Mouse (Mus musculus) kidney, postnatal 36 days (tissue): ENCODE results near the gene Rpl3l.
"Not testable (repeated sequence)": the region's sequence is repeated elsewhere in the genome, so short reads cannot be mapped to it uniquely, and the experiment has no call there.

Experiments used
- DNase-seq, 2 experiments: peaks; one replicate each; pipeline ENCODE4 v3.0.0; 2021 to 2022; ENCODE audit warnings: mixed read lengths in 2 of 2

Gene Rpl3l

GRCm38 (mm10) chr17:24727618-24728017 is at the start of gene Rpl3l:
Rpl3l (plus strand) TSS chr17:24727820.
- DNase-seq = no peak

DNA sequence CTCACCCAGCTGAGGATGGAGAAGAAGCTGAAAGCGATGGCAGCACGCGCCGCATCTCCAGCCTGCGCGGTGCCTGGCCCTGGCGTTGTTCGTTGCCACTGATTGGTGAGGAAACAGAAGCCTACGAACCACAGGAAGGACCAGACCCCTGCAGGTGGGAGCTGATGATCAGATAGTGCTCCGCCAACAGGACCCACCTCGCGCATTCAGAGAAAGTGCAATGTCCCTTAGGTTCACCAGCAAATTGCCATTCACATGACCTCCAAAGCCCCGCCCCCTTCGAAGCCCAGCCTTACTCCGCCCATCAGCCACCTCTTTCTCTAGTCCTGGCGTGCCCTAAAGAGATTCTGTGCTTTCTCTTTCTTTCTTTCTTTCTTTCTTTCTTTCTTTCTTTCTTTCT is 41.1 kb upstream of the Rpl3l start:
- DNase-seq = peak; percentile 59 to 80

GRCm38 (mm10) chr17:24687146-24687595 is 40.4 kb upstream of the Rpl3l start:
- peak; percentile 64 to 85 for DNase-seq

DNA sequence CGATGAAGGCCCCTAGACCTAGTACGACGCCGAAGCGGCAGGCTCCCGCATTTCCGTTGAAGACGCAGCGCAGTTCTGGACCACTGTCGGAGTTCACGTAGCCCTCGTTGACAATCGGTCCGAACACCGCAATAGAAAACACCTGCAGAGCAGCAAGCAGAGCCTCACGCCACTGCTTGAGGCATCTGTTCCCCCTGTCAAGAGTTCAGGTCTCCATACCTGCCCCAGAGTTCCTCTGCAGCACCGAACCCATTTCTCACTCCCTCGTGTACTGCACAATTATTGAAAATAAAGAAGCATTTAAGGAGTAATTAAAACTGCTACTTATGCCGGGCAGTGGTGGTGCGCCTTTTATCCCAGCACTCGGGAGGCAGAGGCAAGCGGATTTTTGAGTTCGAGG is 40.0 kb upstream of the Rpl3l start:
- DNase-seq = no peak

DNA sequence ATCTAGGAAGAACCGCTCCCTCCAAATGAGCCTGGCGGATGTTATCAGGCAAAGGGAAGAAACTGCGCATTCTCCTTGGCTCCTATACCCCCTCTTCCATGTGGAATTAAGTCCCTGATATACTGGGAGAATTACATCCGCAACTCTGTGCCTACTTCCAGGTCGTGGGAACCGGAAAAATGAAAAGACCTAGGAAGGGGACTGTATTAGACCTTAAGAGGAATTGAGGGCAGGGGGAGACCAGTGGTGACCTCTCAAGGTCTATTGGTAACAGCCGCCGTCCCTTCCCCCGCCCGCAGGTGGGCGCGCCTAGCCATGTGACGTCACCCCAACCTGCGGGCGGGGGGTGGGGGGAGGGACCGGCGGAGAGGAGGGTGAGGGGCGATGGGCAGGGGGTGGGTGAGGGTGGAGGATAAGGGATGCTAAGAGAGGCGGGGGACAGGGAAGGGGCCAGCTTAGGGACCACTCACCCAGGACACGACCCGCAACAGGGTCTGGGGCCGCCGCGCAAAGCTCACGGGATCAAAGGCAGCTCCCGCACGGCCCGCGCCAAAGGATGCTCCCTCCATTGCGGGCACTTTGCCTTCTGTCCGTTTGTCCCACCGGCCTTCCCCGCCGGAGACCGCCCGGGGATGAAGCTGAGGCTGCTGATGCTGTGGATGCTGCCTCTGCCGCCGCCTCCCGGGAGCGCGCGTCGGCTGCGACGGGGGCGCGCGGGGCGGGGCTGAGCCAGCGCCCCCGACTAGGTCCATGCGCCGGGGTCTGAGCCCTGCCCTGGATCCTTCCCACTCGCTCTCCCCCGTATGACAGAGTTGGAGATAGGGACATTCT is 38.2 kb upstream of the Rpl3l start, which contains the start of gene Syngr3:
TSS of gene Syngr3 (minus strand) at position 705 of the 831 bp plus-strand sequence.
- no peak for DNase-seq

- no peak for DNase-seq
Observed at GRCm38 (mm10) chr17:24692385-24692784, 35.2 kb upstream of the Rpl3l start.

- DNase-seq = peak; percentile 50 to 55
Observed at GRCm38 (mm10) chr17:24695326-24696010, 32.2 kb upstream of the Rpl3l start.

DNA sequence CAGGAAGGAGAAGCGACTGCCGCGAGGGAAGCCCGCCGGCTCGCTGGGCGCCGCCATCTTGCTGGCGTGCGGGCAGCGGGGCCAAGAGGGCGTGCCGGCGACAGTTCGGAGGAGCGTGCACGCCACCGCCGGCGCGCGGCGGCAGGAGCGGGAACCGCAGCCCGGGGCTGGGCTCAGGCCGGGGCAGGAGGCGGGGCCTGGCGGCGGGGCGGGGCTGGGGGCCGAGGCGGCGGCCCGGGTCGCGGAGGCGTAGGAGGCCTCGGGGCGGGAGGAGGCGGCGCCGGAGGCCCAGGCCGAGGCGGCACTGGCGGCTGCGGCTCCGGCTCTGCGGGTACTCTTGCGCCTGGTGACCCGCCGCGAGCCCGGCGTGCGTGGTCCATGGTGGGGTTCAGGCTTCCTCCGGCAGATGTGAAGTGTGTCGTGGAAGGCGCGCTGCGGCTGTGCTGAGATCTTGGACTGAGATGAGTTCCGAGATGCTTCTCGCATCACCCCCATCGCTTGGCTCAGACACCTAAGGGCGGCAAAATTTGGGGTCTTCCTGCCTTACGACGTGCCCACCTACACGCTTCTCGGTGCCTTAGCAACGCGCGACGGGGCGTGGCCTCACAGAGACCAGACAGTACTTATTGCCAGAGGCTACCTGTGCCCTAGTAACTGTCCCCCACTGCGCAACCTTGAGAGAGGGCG is 31.5 kb upstream of the Rpl3l start, which contains the start of the genes Gfer and Noxo1:
TSS of gene Gfer (minus strand) at position 146 of the 687 bp plus-strand sequence.
TSS of gene Noxo1 (plus strand) at position 224 of the 687 bp plus-strand sequence.
- DNase-seq = peak; percentile 88 to 96

DNA sequence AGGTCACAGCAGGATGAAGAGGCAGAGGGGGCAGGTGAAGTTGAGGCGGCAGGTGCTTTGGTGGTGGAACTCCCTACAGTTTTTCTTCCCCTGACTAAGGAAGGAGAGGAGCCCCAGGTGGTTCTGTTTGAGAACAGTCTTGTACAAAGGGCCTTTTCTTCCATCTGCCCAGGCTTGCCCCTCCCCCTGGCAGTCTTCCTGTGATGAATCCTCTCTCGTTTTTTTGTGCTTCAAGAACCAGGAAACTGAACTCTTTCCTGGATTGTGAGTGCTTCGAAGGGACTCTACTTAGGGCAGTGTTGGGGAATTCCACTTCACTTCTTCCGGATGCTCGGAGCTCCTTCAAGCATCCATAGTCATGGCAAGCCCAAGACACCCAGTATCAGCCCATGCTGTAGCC is 29.6 kb upstream of the Rpl3l start:
- DNase-seq = peak in 1 of 2 experiments; percentile 54

GRCm38 (mm10) chr17:24698715-24699114 is 28.9 kb upstream of the Rpl3l start:
- DNase-seq = no peak

DNA sequence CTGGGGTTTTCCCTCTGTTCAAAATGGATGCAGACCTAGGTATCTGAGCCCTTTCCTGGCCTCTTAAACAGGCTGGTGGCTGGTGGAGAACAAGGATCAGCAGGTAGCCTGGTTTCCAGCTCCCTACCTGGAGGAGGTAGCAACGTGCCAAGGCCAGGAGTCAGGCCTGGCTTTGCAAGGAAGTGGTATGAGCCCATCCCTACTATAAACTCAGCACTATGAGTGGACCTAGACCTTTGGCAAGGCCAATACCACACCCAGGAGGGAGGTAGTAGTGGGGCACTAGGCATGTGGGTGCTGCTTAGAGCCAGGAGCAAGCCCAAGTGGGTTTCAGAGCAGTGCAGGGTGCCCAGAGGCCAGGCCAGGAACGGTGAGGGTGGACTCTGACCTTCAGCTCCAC is 28.1 kb upstream of the Rpl3l start:
- no peak for DNase-seq

DNA sequence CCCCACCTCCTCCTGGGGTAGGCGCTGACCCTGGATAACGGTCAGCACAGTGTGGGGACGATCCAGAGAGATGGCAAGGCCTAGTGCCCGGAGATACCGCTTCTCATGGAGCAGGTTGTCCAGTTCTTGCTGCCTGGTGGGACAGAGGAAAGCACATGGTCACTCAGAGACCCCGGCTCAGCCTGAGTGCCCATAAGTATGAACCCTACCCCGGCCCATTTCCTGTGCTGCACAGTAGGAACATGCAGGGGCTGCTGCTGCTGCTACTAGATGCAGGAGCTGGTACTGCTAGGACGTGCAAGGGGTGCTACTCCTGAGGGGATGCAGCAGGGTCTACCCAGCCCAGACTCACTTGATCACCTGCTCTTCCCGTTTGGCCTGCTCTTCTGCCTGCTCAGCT is 26.4 kb upstream of the Rpl3l start:
- DNase-seq = no peak

GRCm38 (mm10) chr17:24705821-24706220 is 21.8 kb upstream of the Rpl3l start:
- no peak for DNase-seq

GRCm38 (mm10) chr17:24706982-24707800 is 20.4 kb upstream of the Rpl3l start, which contains the start of gene Tbl3:
Tbl3 (minus strand) TSS chr17:24707660.
- DNase-seq = peak; percentile 95 to 97

GRCm38 (mm10) chr17:24707801-24708425 is 19.7 kb upstream of the Rpl3l start:
- peak in 1 of 2 experiments; percentile 37 for DNase-seq

DNA sequence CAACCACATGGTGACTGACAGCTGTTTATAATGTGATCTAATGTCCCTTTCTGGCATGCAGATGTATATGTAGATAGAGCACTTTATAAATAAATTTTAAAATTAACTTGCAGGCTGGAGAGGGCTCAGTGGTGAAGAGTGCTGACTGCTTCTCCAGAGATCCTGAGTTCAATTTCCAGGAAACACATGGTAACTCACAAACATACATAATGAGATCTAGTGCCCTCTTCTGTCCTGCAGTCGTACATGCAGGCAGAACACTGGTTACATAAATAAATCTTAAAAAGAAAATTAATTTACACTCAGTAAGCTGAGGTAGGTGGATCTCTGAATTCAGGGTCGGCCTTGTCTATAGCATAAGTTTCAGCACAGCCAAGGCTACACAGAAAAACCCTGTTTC is 19.0 kb upstream of the Rpl3l start:
- no peak for DNase-seq

DNA sequence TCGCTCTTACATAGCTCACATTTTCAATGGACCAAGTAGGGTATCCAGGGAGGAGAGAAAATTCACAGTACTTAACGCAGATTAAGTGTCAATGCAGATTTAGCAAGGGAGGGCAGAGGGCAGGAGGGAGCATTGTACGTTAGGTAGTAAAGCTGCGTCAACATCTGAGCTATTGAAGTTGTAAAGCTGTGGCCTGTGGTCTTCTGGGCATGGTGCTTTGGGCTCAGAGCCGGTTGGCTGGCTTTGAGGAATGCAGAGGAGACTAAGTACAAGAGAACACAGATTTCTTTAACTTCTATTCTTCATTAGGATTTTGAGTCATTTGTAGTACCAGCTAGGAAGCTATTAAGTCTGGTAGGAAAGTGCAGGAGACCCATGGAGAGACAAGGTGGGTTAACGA is 12.1 kb upstream of the Rpl3l start:
- DNase-seq = no peak

DNA sequence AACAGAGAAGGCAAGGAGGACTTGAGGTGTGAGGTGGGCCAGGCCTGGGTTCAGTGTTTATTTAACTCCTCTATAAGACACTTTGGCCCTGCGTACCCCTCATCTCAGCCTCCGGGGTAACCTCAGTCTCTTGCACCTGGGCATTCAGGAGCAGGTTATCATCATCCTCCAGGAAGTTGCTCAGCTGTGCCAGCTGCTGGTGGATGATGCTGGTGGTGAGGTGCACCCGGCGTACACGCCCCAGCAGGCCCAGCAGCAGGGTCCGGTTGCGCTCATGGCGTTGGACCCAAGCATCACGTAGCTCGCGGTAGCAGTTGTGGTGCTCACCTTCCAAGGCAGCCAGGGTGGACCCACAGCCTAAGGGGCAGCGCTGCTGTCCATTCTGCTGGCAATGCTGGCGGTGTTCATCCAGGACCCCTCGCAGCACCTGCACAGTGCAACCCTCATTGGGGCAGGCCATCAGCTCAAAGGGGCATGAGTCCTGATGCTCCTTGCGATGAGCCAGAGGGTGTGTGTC is 11.4 kb upstream of the Rpl3l start:
- DNase-seq = no peak

- no peak for DNase-seq
Observed at GRCm38 (mm10) chr17:24717943-24718342, 9.7 kb upstream of the Rpl3l start, which contains the start of the genes Rnf151 and Rps2. Rnf151 (minus strand) TSS chr17:24718063. Rps2 (plus strand) TSS chr17:24718116.

GRCm38 (mm10) chr17:24718938-24719337 is 8.7 kb upstream of the Rpl3l start:
- DNase-seq = not testable (repeated sequence)
